Mouse (Mus musculus): Measurements from ENCODE around the gene Trappc1. TPM values are rescaled to one million over a fixed set of nuclear protein-coding genes. Genes with fewer than 3 reads are reported as not detected.

Trappc1 gene
- polyA plus RNA-seq (2015; fragmentation: Illumina TruSeq; extraction: RNeasy Lipid Tissue Mini Kit (QIAGEN cat#74804); ENCODE audit: low read depth, low replicate concordance): 92.5 TPM

GRCm38 (mm10) chr11:69323667-69324111 is at the start of gene Trappc1, which contains the start of gene Cntrob:
Gene Trappc1, plus strand, starts transcription at chr11:69323980.
Gene Cntrob, minus strand, starts transcription at chr11:69323775.

GRCm38 (mm10) chr11:69325628-69326407 is 2.0 kb downstream of the Trappc1 start, which contains the start of gene Kcnab3:
Gene Kcnab3, plus strand, starts transcription at chr11:69326258.

GRCm38 (mm10) chr11:69340161-69341131 is 16.7 kb downstream of the Trappc1 start, which contains the start of gene Rnf227:
Gene Rnf227, plus strand, starts transcription at chr11:69340461.

GRCm38 (mm10) chr11:69369215-69369989 is 45.6 kb downstream of the Trappc1 start, which contains the start of gene Chd3:
Gene Chd3, minus strand, starts transcription at chr11:69369406.

Other genes with a start within 250 kb of the Trappc1 start
- gene Vamp2, start 235.5 kb upstream of the Trappc1 start, polyA plus RNA-seq (2015; fragmentation: Illumina TruSeq; extraction: RNeasy Lipid Tissue Mini Kit (QIAGEN cat#74804); ENCODE audit: low read depth, low replicate concordance): 1,029 TPM
- gene Per1, start 228.8 kb upstream of the Trappc1 start, polyA plus RNA-seq (2015; fragmentation: Illumina TruSeq; extraction: RNeasy Lipid Tissue Mini Kit (QIAGEN cat#74804); ENCODE audit: low read depth, low replicate concordance): 47.8 TPM
- 0.58 TPM for gene Hes7, start 203.6 kb upstream of the Trappc1 start, polyA plus RNA-seq (2015; fragmentation: Illumina TruSeq; extraction: RNeasy Lipid Tissue Mini Kit (QIAGEN cat#74804); ENCODE audit: low read depth, low replicate concordance)
- 0.67 TPM for gene 9130213A22Rik, start 201.4 kb upstream of the Trappc1 start, polyA plus RNA-seq (2015; fragmentation: Illumina TruSeq; extraction: RNeasy Lipid Tissue Mini Kit (QIAGEN cat#74804); ENCODE audit: low read depth, low replicate concordance)
- gene Aloxe3, start 198.1 kb upstream of the Trappc1 start, polyA plus RNA-seq (2015; fragmentation: Illumina TruSeq; extraction: RNeasy Lipid Tissue Mini Kit (QIAGEN cat#74804); ENCODE audit: low read depth, low replicate concordance): 3.9 TPM
- gene Alox12b, start 167.0 kb upstream of the Trappc1 start, polyA plus RNA-seq (2015; fragmentation: Illumina TruSeq; extraction: RNeasy Lipid Tissue Mini Kit (QIAGEN cat#74804); ENCODE audit: low read depth, low replicate concordance): 4.0 TPM
- gene Alox8, start 126.1 kb upstream of the Trappc1 start, polyA plus RNA-seq (2015; fragmentation: Illumina TruSeq; extraction: RNeasy Lipid Tissue Mini Kit (QIAGEN cat#74804); ENCODE audit: low read depth, low replicate concordance): 3.5 TPM
- gene Gucy2e, start 86.9 kb upstream of the Trappc1 start, polyA plus RNA-seq (2015; fragmentation: Illumina TruSeq; extraction: RNeasy Lipid Tissue Mini Kit (QIAGEN cat#74804); ENCODE audit: low read depth, low replicate concordance): 1.1 TPM
- gene Cntrob, start 205 bp upstream of the Trappc1 start, polyA plus RNA-seq (2015; fragmentation: Illumina TruSeq; extraction: RNeasy Lipid Tissue Mini Kit (QIAGEN cat#74804); ENCODE audit: low read depth, low replicate concordance): 16.5 TPM
- 83.2 TPM for gene Kcnab3, start 2.3 kb downstream of the Trappc1 start, polyA plus RNA-seq (2015; fragmentation: Illumina TruSeq; extraction: RNeasy Lipid Tissue Mini Kit (QIAGEN cat#74804); ENCODE audit: low read depth, low replicate concordance)
- 217 TPM for gene Rnf227, start 16.5 kb downstream of the Trappc1 start, polyA plus RNA-seq (2015; fragmentation: Illumina TruSeq; extraction: RNeasy Lipid Tissue Mini Kit (QIAGEN cat#74804); ENCODE audit: low read depth, low replicate concordance)
- gene Chd3, start 45.4 kb downstream of the Trappc1 start, polyA plus RNA-seq (2015; fragmentation: Illumina TruSeq; extraction: RNeasy Lipid Tissue Mini Kit (QIAGEN cat#74804); ENCODE audit: low read depth, low replicate concordance): 218 TPM
- gene Naa38, start 71.5 kb downstream of the Trappc1 start, polyA plus RNA-seq (2015; fragmentation: Illumina TruSeq; extraction: RNeasy Lipid Tissue Mini Kit (QIAGEN cat#74804); ENCODE audit: low read depth, low replicate concordance): 175 TPM
- 37.8 TPM for gene Cyb5d1, start 71.7 kb downstream of the Trappc1 start, polyA plus RNA-seq (2015; fragmentation: Illumina TruSeq; extraction: RNeasy Lipid Tissue Mini Kit (QIAGEN cat#74804); ENCODE audit: low read depth, low replicate concordance)
- gene Tmem88, start 74.3 kb downstream of the Trappc1 start, polyA plus RNA-seq (2015; fragmentation: Illumina TruSeq; extraction: RNeasy Lipid Tissue Mini Kit (QIAGEN cat#74804); ENCODE audit: low read depth, low replicate concordance): 2.1 TPM
- gene Kdm6b, start 89.7 kb downstream of the Trappc1 start, polyA plus RNA-seq (2015; fragmentation: Illumina TruSeq; extraction: RNeasy Lipid Tissue Mini Kit (QIAGEN cat#74804); ENCODE audit: low read depth, low replicate concordance): 8.6 TPM
- 1.4 TPM for gene Dnah2, start 225.1 kb downstream of the Trappc1 start, polyA plus RNA-seq (2015; fragmentation: Illumina TruSeq; extraction: RNeasy Lipid Tissue Mini Kit (QIAGEN cat#74804); ENCODE audit: low read depth, low replicate concordance)
- gene Efnb3, start 236.2 kb downstream of the Trappc1 start, polyA plus RNA-seq (2015; fragmentation: Illumina TruSeq; extraction: RNeasy Lipid Tissue Mini Kit (QIAGEN cat#74804); ENCODE audit: low read depth, low replicate concordance): 78.5 TPM

Measured in brain, adult 10 weeks (tissue).